Comparison of ENCODE assay signal across 8 mouse cellular contexts in the genomic region with DNA sequence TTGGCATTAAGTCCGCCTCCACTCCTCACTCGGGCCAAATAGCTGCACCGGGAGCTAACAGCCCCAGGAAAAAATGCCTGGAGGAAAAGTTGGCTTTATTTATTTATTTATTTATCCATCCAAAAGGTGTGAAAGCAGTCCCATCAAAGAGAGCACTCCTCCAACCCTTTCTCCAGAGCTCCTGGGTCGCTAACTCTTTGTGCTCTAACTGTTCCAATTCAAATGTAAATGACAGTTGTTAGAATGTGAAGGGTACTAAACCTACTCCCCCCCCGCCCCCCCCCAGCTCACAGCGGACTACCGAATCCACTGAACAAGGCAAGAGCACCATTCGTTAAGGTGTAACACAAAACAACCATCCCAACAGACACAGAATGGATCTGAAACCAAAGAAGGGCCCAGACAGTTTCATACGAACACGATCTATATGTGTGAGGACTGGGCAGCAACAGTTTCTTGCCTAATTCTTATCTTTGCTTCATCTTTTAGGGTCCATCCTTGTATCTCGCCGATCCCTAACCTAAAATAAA. TPM values are rescaled to one million over a fixed set of nuclear protein-coding genes. Genes with fewer than 3 reads are reported as not detected.
DNase-seq lines count a peak whose midpoint lies in the region; ATAC-seq and TF ChIP-seq lines count a peak whose summit lies in the region.

No protein-coding gene starts in this region.

- DNase-seq in liver, adult 2 months (ENCODE audit: extremely low read depth, low read depth, low spot score), result no peak
- DNase-seq in liver, result no peak
- DNase-seq in embryonic facial prominence, embryonic 10.5 days (ENCODE audit: low spot score), result no peak
- no peak for DNase-seq in hindbrain, postnatal 0 days (ENCODE audit: low spot score)
- no peak for DNase-seq in spleen, adult 12 weeks (ENCODE audit: low spot score)
- DNase-seq in urinary bladder, postnatal 10 days (ENCODE audit: low spot score), result no peak
- DNase-seq in ovary, postnatal 14 days (ENCODE audit: low spot score), result no peak

- no peak for TF ChIP-seq CTCF in liver, adult 2 months (IDR thresholded peaks at IDR 0.05; ENCODE audit: low read depth, low read length)
- TF ChIP-seq CTCF in hindbrain, postnatal 0 days (IDR thresholded peaks at IDR 0.05; ENCODE audit: low read depth), result no peak

- 3% methylated on average over 12 of the region's 12 CpGs for WGBS in liver, adult 2 months
- 16% methylated on average over 12 of the region's 12 CpGs for WGBS in embryonic facial prominence, embryonic 10.5 days
- WGBS in hindbrain, postnatal 0 days, result 28% methylated on average over 12 of the region's 12 CpGs
- WGBS in neural tube, embryonic 12.5 days, result 19% methylated on average over 12 of the region's 12 CpGs

- no peak for TF ChIP-seq POLR2A in liver, adult 2 months (IDR thresholded peaks at IDR 0.05; ENCODE audit: extremely low read depth, insufficient read depth, low read length)

- no peak for ATAC-seq in hindbrain, postnatal 0 days
- ATAC-seq in neural tube, embryonic 12.5 days (ENCODE audit: low FRiP score, low read depth), result peak; percentile 65

- no peaks in the 10 kb centered on the region for H3K27me3 ChIP-seq in liver, adult 2 months (ENCODE audit: control insufficient read depth, insufficient read depth, low read length)
- no peaks in the 10 kb centered on the region; the same call in 1 of the 2 replicates for H3K27me3 ChIP-seq in embryonic facial prominence, embryonic 10.5 days (replicated peaks; ENCODE audit: low read depth, poor library complexity, severe bottlenecking)
- no peaks in the 10 kb centered on the region for H3K27me3 ChIP-seq in hindbrain, postnatal 0 days (ENCODE audit: insufficient read depth, low read length)
- H3K27me3 ChIP-seq in neural tube, embryonic 12.5 days (replicated peaks), result no peaks in the 10 kb centered on the region

- peak overlapping the region; percentile 53 for H3K9ac ChIP-seq in liver, adult 2 months (ENCODE audit: low read depth, low read length)
- peak overlapping the region; percentile 52 for H3K9ac ChIP-seq in hindbrain, postnatal 0 days (replicated peaks; ENCODE audit: low read length)
- peak overlapping the region; percentile 51 for H3K9ac ChIP-seq in neural tube, embryonic 12.5 days

- no peaks in the 10 kb centered on the region for H3K9me3 ChIP-seq in embryonic facial prominence, embryonic 10.5 days
- H3K9me3 ChIP-seq in hindbrain, postnatal 0 days (ENCODE audit: low read length), result no peaks in the 10 kb centered on the region
- H3K9me3 ChIP-seq in neural tube, embryonic 12.5 days, result no peaks in the 10 kb centered on the region

- no peaks in the 10 kb centered on the region for H3K36me3 ChIP-seq in liver, adult 2 months (ENCODE audit: control insufficient read depth, insufficient read depth, low read length)
- no peaks in the 10 kb centered on the region for H3K36me3 ChIP-seq in embryonic facial prominence, embryonic 10.5 days (replicated peaks)
- no peaks in the 10 kb centered on the region for H3K36me3 ChIP-seq in hindbrain, postnatal 0 days (ENCODE audit: insufficient read depth, low read length)
- H3K36me3 ChIP-seq in neural tube, embryonic 12.5 days, result no peaks in the 10 kb centered on the region

- peak overlapping the region; percentile 65 for H3K4me2 ChIP-seq in hindbrain, postnatal 0 days (ENCODE audit: low read depth, low read length)
- H3K4me2 ChIP-seq in neural tube, embryonic 12.5 days (replicated peaks), result peak overlapping the region; percentile 63

- H3K4me1 ChIP-seq in liver, adult 2 months (ENCODE audit: control insufficient read depth, insufficient read depth, low read length), result no peaks in the 10 kb centered on the region; the same call in 1 of the 2 replicates
- no peaks in the 10 kb centered on the region for H3K4me1 ChIP-seq in embryonic facial prominence, embryonic 10.5 days
- H3K4me1 ChIP-seq in hindbrain, postnatal 0 days (ENCODE audit: insufficient read depth, low read length), result no peaks in the 10 kb centered on the region
- H3K4me1 ChIP-seq in neural tube, embryonic 12.5 days, result no peaks in the 10 kb centered on the region

- H3K79me2 ChIP-seq in liver, adult 2 months (ENCODE audit: control insufficient read depth, insufficient read depth, low read length), result no peaks in the 10 kb centered on the region

- H3K27ac ChIP-seq in liver, adult 2 months (replicated peaks; ENCODE audit: insufficient read depth, low read depth, low read length), result no peak overlapping the region
- peak overlapping the region; percentile 94 for H3K27ac ChIP-seq in embryonic facial prominence, embryonic 10.5 days (replicated peaks)
- H3K27ac ChIP-seq in hindbrain, postnatal 0 days, result peak overlapping the region; percentile 85
- H3K27ac ChIP-seq in neural tube, embryonic 12.5 days, result no peak overlapping the region

- peak overlapping the region; percentile 66 for H3K4me3 ChIP-seq in liver, adult 2 months (ENCODE audit: insufficient read depth, low read depth, low read length)
- peak overlapping the region; percentile 63 for H3K4me3 ChIP-seq in embryonic facial prominence, embryonic 10.5 days
- peak overlapping the region; percentile 52 for H3K4me3 ChIP-seq in hindbrain, postnatal 0 days (ENCODE audit: low read length)
- peak overlapping the region; percentile 49 for H3K4me3 ChIP-seq in neural tube, embryonic 12.5 days

RNA-seq across cellular contexts. Expression of a gene that starts 0.6 kb away (rescaled TPM):
- total RNA-seq in liver, adult 2 months (2014; rRNA removed), result 1.5 and 1.6 TPM in 2 replicates
- 0.81 and 0.92 TPM in 2 replicates for polyA plus RNA-seq in liver, adult 2 months (2012; rRNA removed)
- 14.0 and 14.3 TPM in 2 replicates for polyA plus RNA-seq in embryonic facial prominence, embryonic 10.5 days (2016; fragmentation: Nextera tagmentation; extraction: Ambion mirVana)
- total RNA-seq in hindbrain, postnatal 0 days (2014; rRNA removed), result 24.8 and 28.4 TPM in 2 replicates
- polyA plus RNA-seq in hindbrain, postnatal 0 days (2015; fragmentation: Nextera tagmentation; extraction: Ambion mirVana), result 12.2 and 12.6 TPM in 2 replicates
- 12.9 and 14.7 TPM in 2 replicates for polyA plus RNA-seq in neural tube, embryonic 12.5 days (2016; fragmentation: Nextera tagmentation; extraction: Ambion mirVana)

RNA-seq across cellular contexts. Expression of a gene that starts 11.9 kb away (rescaled TPM):
- 5.4 and 6.1 TPM in 2 replicates for total RNA-seq in liver, adult 2 months (2014; rRNA removed)
- polyA plus RNA-seq in liver, adult 2 months (2012; rRNA removed), result 0.48 and 0.63 TPM in 2 replicates
- 16.6 and 16.9 TPM in 2 replicates for polyA plus RNA-seq in embryonic facial prominence, embryonic 10.5 days (2016; fragmentation: Nextera tagmentation; extraction: Ambion mirVana)
- total RNA-seq in hindbrain, postnatal 0 days (2014; rRNA removed), result 9.8 and 10.9 TPM in 2 replicates
- 6.4 and 6.8 TPM in 2 replicates for polyA plus RNA-seq in hindbrain, postnatal 0 days (2015; fragmentation: Nextera tagmentation; extraction: Ambion mirVana)
- polyA plus RNA-seq in neural tube, embryonic 12.5 days (2016; fragmentation: Nextera tagmentation; extraction: Ambion mirVana), result 9.8 and 10.2 TPM in 2 replicates

RNA-seq across cellular contexts. Expression of a gene that starts 44.6 kb away (rescaled TPM):
- 0.20 TPM in 1 of 2 replicates, not detected in the other for total RNA-seq in liver, adult 2 months (2014; rRNA removed)
- polyA plus RNA-seq in liver, adult 2 months (2012; rRNA removed), result 0.04 TPM in 1 of 2 replicates, not detected in the other
- 32.5 and 39.2 TPM in 2 replicates for polyA plus RNA-seq in embryonic facial prominence, embryonic 10.5 days (2016; fragmentation: Nextera tagmentation; extraction: Ambion mirVana)
- total RNA-seq in hindbrain, postnatal 0 days (2014; rRNA removed), result 151 and 166 TPM in 2 replicates
- 495 and 508 TPM in 2 replicates for polyA plus RNA-seq in hindbrain, postnatal 0 days (2015; fragmentation: Nextera tagmentation; extraction: Ambion mirVana)
- 129 and 142 TPM in 2 replicates for polyA plus RNA-seq in neural tube, embryonic 12.5 days (2016; fragmentation: Nextera tagmentation; extraction: Ambion mirVana)

Comparison
In these comparisons a context has a peak if more than half of its experiments do, and no peak if none do; other contexts are left out.
1. H3K27ac ChIP-seq: peak in embryonic facial prominence, embryonic 10.5 days (single experiment) and hindbrain, postnatal 0 days (single experiment); none in liver, adult 2 months (single experiment) and neural tube, embryonic 12.5 days (single experiment).
2. RNA of a gene that starts 44.6 kb away (polyA plus RNA-seq): 495 to 508 TPM in hindbrain, postnatal 0 days, 129 to 142 TPM in neural tube, embryonic 12.5 days and 32.5 to 39.2 TPM in embryonic facial prominence, embryonic 10.5 days; 0.04 TPM in liver, adult 2 months; every median in the first group is over 10 times any median in the second.
3. Peak in every context shown above with its lines, with median percentiles within 50 percentile points of each other: H3K4me3 ChIP-seq and H3K9ac ChIP-seq.